Mouse (Mus musculus) hindbrain, embryonic 15.5 days (tissue): ENCODE data around the gene Nsun4. TPM values are rescaled to one million over a fixed set of nuclear protein-coding genes. Genes with fewer than 3 reads are reported as not detected.

Experiments used
- ATAC-seq: fragments of 200-750 bp; cut with Nextera tagmentation; 2 replicates; pipeline ENCODE4 v1.8.0; 2017; ENCODE audit warnings: low read depth, moderate number of reproducible peaks, moderate TSS enrichment; ENCODE audit not compliant: low FRiP score
- H3K27ac ChIP-seq: fragments of 300-500 bp; sonication (generic); replicated peaks from 2 replicates; pipeline ENCODE4 v1.5.1; 2015; ENCODE audit warnings: mild to moderate bottlenecking, inconsistent platforms
- H3K27me3 ChIP-seq: fragments of 300-500 bp; sonication (generic); 2 replicates; pipeline ENCODE4 v1.6.1; 2015; ENCODE audit warnings: control low read depth, inconsistent platforms
- H3K36me3 ChIP-seq: fragments of 300-500 bp; sonication (generic); 2 replicates; pipeline ENCODE4 v1.6.1; 2015; ENCODE audit warnings: control low read depth, inconsistent platforms
- H3K4me1 ChIP-seq: fragments of 300-500 bp; sonication (generic); replicated peaks from 2 replicates; pipeline ENCODE4 v1.6.1; 2015; ENCODE audit warnings: control low read depth, inconsistent platforms
- H3K4me2 ChIP-seq: fragments of 300-500 bp; sonication (generic); 2 replicates; pipeline ENCODE4 v1.6.1; 2015; ENCODE audit warnings: moderate library complexity, mild to moderate bottlenecking, inconsistent platforms
- H3K4me3 ChIP-seq: fragments of 300-500 bp; sonication (generic); 2 replicates; pipeline ENCODE4 v1.5.1; 2015; ENCODE audit warnings: mild to moderate bottlenecking, inconsistent platforms
- H3K9ac ChIP-seq: fragments of 300-500 bp; sonication (generic); 2 replicates; pipeline ENCODE4 v1.6.1; 2015; ENCODE audit warnings: inconsistent platforms
- H3K9me3 ChIP-seq: fragments of 300-500 bp; sonication (generic); 2 replicates; pipeline ENCODE4 v1.6.1; 2016; ENCODE audit warnings: control low read depth, inconsistent platforms
- WGBS: fragments of 180-500 bp; shearing (Covaris S2); methylation state at CpG from one replicate; pipeline ENCODE4 v1.1.7; 2015; 5-methylcytosine and 5-hydroxymethylcytosine counted together
- polyA plus RNA-seq: library from polyadenylated mRNA; unstranded; fragments of >200 nt; fragmentation: Nextera tagmentation; extraction: Ambion mirVana; gene quantifications from 2 replicates; pipeline ENCODE4 v1.2.1, GENCODE M21; 2015

Nsun4 gene
- polyA plus RNA-seq, 1 experiment from 2014 or later, result 12.3 TPM

DNA sequence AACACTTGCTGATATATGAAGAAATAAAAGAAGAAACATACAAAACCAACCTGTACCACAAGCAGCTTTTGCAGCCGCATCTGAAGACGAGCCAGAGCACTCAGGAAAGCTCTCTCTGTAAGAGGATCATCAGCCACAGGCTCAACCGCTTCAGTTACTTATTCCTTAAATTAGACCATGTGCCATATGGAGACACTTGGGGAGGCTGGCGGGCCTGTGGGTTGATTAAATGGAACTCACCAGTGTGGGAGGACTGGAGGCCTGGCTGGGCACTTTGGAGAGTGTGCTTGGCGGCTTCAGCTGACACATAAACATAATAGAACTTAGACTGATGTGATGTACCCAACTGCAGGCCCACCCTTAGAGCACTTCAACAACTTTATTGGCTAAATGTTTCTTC, 20.3 kb downstream of the Nsun4 start:
- Histone ChIP-seq H3K9me3 (no peaks in the 10 kb centered on the region), H3K9ac (no peak overlapping the region), H3K27me3 (no peaks in the 10 kb centered on the region), H3K4me2 (no peak overlapping the region), H3K27ac (no peak overlapping the region), H3K4me3 (no peak overlapping the region), H3K4me1 (no peaks in the 10 kb centered on the region), H3K36me3 (peaks cover 17% of the 10 kb centered on the region; the same call in 1 of the 2 replicates)
- WGBS, result 87% methylated on average over 5 of the region's 5 CpGs
- no peak for ATAC-seq

DNA sequence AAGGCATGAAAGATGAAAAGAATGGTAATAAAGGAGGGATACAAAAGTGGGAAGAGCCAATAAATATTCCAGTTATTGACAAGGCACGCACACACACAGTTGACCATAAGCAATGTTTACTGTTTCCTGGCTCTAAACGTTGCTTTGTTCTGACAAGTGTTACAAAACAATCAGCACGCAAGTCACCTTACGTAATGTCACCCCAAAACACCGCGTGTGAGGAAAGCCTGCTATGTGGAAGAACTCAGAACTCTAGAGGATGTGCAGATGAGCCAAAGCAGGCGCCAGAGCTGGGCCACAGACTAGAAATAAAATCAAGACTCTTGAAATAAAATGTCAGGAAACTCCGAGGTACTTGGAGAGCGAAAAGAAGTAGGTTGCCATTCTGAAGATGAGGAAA, 20.8 kb downstream of the Nsun4 start:
- 94% methylated on average over 9 of the region's 9 CpGs for WGBS
- Histone ChIP-seq H3K4me3 (no peak overlapping the region), H3K9ac (no peak overlapping the region), H3K9me3 (no peaks in the 10 kb centered on the region), H3K36me3 (peaks cover 17% of the 10 kb centered on the region; the same call in 1 of the 2 replicates), H3K27me3 (no peaks in the 10 kb centered on the region), H3K4me2 (no peak overlapping the region), H3K27ac (no peak overlapping the region), H3K4me1 (no peaks in the 10 kb centered on the region)
- no peak for ATAC-seq

DNA sequence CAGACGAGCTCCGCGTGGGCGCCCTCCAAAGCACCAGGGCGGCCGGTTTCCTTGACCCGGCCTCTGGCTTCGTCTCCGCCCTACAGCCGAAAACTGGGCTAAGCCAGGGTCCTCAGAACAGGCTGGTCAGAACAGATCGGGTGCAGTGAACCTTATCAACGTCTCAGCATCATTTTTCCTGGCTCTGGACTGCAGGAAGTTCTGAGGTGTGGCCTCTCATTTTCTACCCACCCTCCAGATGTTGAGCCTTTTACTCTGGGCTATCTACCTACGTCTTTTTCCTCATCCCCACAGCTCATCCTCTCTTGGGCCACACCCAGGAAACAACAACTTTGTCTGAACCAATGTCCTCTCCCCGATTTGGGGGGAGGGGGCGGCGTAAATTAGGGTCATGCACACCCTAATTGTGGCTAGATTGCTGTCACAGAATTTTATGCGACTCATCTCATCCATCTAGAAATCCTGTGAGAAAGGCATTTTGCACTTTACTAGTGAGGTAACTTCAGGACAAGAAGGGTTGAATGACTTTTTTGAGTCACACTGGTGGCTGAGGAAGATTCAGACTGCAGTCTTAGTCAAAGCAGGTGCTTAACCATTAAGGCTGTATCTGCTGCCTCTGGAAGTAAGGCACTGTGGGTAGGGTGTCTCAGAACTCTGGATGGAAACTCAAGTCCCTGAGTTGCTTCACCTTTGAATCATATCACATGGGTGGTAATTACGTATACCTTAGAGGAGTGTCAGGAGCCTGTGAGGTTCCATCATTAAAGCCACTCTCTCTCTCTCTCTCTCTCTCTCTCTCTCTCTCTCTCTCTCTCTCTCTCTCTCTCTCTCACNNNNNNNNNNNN, 35.6 kb downstream of the Nsun4 start, which contains the start of gene Faah:
TSS of gene Faah (minus strand) at position 25 of the 845 bp plus-strand sequence.
- no peaks in the 10 kb centered on the region for H3K9me3 ChIP-seq
- WGBS, result 10% methylated on average over 17 of the region's 18 CpGs
- H3K36me3 ChIP-seq, result no peaks in the 10 kb centered on the region
- H3K4me2 ChIP-seq, result peak within 1 kb of the TSS; percentile 71
- H3K9ac ChIP-seq, result peak within 1 kb of the TSS; percentile 59
- peaks cover 15% of the 10 kb centered on the region for H3K4me1 ChIP-seq
- peak; percentile 80 for ATAC-seq
- peak within 1 kb of the TSS; percentile 54 for H3K4me3 ChIP-seq
- H3K27ac ChIP-seq, result peak within 1 kb of the TSS; percentile 70
- H3K27me3 ChIP-seq, result peaks cover 36% of the 10 kb centered on the region

DNA sequence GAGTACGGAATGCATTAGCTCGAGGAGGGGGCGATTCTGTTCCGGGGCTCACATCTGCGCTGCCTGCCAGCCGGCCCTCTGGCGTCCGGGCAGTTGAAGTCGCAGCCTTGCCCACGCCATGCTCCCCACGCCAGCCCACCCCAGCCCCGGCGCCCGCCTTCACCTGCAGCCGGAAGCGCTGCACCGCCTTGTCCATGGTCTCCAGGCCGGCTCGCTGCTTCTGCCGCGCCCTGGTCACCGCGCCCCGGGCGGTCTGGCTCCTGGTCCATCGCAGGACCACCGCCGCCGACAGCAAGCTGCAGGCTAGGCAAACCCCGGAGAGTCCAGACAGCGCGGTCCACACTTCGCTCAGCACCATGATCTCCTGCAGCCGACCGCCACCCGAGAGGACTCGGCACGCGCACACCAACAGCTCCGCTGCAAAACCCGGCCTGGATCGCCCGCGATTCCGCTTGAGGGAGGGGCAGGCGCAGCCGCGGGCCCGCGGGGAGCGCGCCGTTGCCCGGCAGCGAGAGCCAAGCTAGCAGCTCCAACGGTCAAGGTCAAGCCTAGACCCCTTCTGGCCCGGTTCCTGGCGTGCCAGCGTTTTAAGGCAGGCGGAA, 36.3 kb downstream of the Nsun4 start:
- peaks cover 36% of the 10 kb centered on the region for H3K27me3 ChIP-seq

DNA sequence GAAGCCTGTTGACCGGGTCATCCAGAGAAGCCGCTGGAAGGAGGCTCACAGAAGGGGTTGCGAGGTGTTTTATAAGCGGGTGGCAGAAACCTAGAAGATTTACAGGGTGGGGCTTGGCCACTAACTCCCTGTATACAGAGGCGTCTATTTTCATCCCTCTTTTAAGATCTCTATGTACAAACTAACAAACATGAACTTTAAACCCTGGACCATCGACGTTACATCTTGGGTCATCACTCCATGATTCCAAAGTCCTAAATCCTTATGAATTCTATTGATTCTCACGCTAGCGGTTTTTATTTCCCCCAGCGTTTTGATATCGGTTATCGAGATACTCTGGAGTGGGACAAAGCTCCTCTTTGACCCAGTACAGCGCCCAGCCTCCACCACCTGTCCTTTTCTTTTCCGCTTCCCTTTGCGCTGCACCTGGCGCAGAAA, 36.8 kb downstream of the Nsun4 start:
- H3K27ac ChIP-seq, result peak overlapping the region; percentile 70; the same call in 1 of the 2 replicates
- peak overlapping the region; percentile 59 for H3K9ac ChIP-seq
- no peaks in the 10 kb centered on the region for H3K9me3 ChIP-seq
- H3K36me3 ChIP-seq, result no peaks in the 10 kb centered on the region
- H3K4me2 ChIP-seq, result peak overlapping the region; percentile 71
- H3K4me1 ChIP-seq, result peaks cover 15% of the 10 kb centered on the region
- H3K27me3 ChIP-seq, result peaks cover 36% of the 10 kb centered on the region
- 11% methylated on average over 16 of the region's 16 CpGs for WGBS
- no peak; the same call in 1 of the 2 replicates for ATAC-seq
- peak overlapping the region; percentile 54 for H3K4me3 ChIP-seq

More for the DNA sequence above, 36.3 kb downstream of the Nsun4 start:
- Histone ChIP-seq H3K4me3 (peak overlapping the region; percentile 54), H3K4me2 (peak overlapping the region; percentile 71), H3K4me1 (peaks cover 15% of the 10 kb centered on the region), H3K27ac (peak overlapping the region; percentile 70), H3K9me3 (no peaks in the 10 kb centered on the region), H3K9ac (peak overlapping the region; percentile 59), H3K36me3 (no peaks in the 10 kb centered on the region)
- ATAC-seq, result peak; percentile 91
- WGBS, result under 1% methylated on average over 60 of the region's 60 CpGs

DNA sequence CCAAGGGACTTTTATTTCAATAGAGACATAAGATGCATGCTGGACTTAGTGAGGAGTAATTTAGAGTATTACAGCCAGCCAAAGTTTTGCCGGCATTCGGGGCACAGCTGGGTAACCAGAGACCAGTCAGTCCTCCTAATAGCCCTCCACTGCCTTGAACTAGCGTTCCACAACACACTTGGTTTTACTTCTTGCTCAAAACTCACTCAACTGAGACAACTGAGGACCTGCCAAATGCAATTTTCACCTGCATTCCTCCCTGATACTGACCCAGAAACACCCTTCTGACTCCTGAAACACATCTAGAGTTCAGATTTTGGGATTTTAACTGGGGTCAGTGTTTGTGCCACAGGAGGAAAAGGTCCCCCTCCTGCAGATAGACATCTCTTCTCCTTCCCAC, 37.3 kb downstream of the Nsun4 start:
- Histone ChIP-seq H3K9ac (peak overlapping the region; percentile 59), H3K4me3 (peak overlapping the region; percentile 54), H3K9me3 (no peaks in the 10 kb centered on the region), H3K27me3 (peaks cover 36% of the 10 kb centered on the region), H3K4me1 (peaks cover 15% of the 10 kb centered on the region), H3K36me3 (no peaks in the 10 kb centered on the region), H3K4me2 (peak overlapping the region; percentile 71), H3K27ac (no peak overlapping the region)
- no peak for ATAC-seq
- WGBS, result 69% methylated on average over 3 of the region's 3 CpGs

DNA sequence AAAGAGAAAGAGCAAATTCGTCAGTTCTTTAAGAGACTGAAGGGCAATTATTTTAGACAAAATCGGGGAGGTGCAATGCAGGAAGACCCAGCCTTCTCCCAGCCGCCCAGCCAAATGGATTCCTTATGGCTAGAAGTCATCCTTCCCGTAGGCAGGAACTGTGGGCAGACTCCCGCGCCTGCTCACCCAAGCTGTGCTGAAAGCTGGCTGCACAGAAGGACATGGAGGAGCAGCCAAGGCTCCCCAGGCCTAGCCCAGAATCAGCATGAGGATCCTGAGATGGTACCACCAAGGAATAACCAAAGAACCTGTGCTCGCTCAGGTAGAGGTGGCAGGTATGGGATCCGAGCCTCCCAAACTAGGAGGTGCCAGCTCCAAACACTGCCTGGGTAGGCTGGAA, 37.7 kb downstream of the Nsun4 start:
- H3K4me2 ChIP-seq, result peak overlapping the region; percentile 71

DNA sequence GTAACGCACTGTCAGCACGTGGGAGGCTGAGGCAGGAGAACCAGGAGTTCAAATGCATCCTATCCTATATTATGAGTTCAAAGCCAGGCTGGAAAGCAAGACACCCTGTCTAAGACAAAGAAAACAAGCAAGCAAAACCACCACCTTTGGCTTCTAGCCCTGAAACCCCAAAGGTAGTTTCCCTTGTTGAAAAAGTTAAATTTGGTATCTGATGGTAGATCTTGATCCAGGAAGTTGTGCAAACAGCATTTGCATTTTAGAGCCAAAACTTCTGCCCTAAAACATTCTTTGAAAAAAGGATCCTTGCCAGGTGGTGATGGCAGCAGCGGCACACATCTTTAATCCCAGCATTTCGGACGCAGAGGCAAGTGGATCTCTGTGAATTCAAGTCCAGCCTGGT, 38.2 kb downstream of the Nsun4 start:
- no peak for ATAC-seq
- Histone ChIP-seq H3K27me3 (peaks cover 36% of the 10 kb centered on the region), H3K9ac (no peak overlapping the region), H3K4me3 (no peak overlapping the region), H3K4me1 (peaks cover 15% of the 10 kb centered on the region), H3K4me2 (no peak overlapping the region), H3K27ac (no peak overlapping the region), H3K36me3 (no peaks in the 10 kb centered on the region), H3K9me3 (no peaks in the 10 kb centered on the region)
- 90% methylated on average over 5 of the region's 5 CpGs for WGBS

More for the DNA sequence above, 37.7 kb downstream of the Nsun4 start:
- WGBS, result 68% methylated on average over 8 of the region's 8 CpGs
- no peaks in the 10 kb centered on the region for H3K9me3 ChIP-seq
- peak overlapping the region; percentile 54 for H3K4me3 ChIP-seq
- peaks cover 36% of the 10 kb centered on the region for H3K27me3 ChIP-seq
- H3K36me3 ChIP-seq, result no peaks in the 10 kb centered on the region
- no peak for ATAC-seq
- no peak overlapping the region for H3K9ac ChIP-seq
- peaks cover 15% of the 10 kb centered on the region for H3K4me1 ChIP-seq
- no peak overlapping the region for H3K27ac ChIP-seq

DNA sequence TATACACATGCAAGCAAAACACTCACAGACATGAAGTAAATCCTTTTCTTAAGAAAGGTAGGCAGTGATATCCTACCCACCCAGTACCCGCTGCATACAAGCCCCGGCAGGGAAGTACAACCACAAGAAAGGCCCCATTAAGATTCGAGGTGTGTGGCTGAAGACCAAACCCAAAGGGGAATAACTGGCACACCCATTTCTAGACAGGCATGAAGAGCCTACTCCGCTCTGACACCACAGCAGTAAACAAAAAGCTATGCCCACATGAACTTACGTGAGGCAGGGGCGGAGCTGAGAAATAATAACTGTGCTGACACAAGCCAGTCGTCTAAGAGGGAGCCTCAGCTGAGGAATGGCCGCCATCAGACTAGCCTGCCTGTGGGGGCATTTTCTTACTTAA, 43.5 kb downstream of the Nsun4 start:
- Histone ChIP-seq H3K4me2 (no peak overlapping the region), H3K27me3 (peaks cover 9% of the 10 kb centered on the region)
- WGBS, result 82% methylated on average over 8 of the region's 8 CpGs

DNA sequence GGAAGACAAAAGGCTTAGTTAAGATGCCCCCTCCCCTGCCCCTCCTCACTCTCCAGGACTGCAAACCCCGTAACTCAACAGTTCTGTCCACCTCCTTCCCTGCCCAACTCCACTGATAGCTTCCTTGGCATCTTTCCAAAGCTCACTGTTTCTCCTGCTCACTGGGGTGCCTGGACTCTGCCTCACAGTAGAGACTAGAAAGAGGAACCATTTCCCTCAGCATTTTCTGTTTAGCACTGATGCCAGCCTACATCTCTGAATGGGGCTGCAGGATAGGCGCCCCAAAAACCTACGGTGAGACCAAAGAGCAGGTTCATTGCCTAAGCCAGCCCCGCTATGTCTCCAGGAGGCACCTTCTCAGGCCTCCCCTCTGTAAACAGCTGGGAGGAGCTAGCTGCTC, 52.5 kb downstream of the Nsun4 start:
- ATAC-seq, result no peak
- 0 out of 2 replicates have a peak, but pooled peaks cover 5% of the 10 kb centered on the region for H3K36me3 ChIP-seq
- H3K9ac ChIP-seq, result no peak overlapping the region
- no peak overlapping the region for H3K4me3 ChIP-seq
- H3K27ac ChIP-seq, result no peak overlapping the region
- no peaks in the 10 kb centered on the region for H3K4me1 ChIP-seq
- peaks cover 8% of the 10 kb centered on the region; the same call in 1 of the 2 replicates for H3K27me3 ChIP-seq
- H3K9me3 ChIP-seq, result no peaks in the 10 kb centered on the region
- no peak overlapping the region for H3K4me2 ChIP-seq
- 69% methylated on average over 4 of the region's 4 CpGs for WGBS

More for the DNA sequence above, 43.5 kb downstream of the Nsun4 start:
- Histone ChIP-seq H3K4me1 (no peaks in the 10 kb centered on the region), H3K9me3 (no peaks in the 10 kb centered on the region), H3K4me3 (no peak overlapping the region), H3K27ac (no peak overlapping the region), H3K36me3 (no peaks in the 10 kb centered on the region), H3K9ac (no peak overlapping the region)
- no peak for ATAC-seq

DNA sequence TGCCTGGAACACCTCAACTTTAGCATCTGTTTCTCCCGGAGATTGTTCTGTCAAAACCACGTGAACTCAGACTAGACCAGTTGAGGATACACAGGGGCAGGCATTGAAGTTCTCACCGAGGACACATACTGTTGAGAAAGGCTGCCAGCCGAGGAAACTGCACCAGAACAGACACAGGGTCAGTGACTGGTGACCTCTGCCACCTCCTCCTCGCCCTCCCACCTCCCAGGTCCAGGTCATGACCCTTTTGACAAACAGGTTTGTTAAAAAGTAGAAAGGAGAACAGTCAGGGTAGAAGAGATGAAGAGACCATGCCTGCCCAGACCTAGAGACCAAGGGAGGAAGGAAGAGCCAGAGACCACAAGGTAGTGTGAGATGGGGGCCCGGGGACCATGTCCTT, 53.0 kb downstream of the Nsun4 start:
- H3K4me2 ChIP-seq, result no peak overlapping the region
- H3K27me3 ChIP-seq, result peaks cover 8% of the 10 kb centered on the region; the same call in 1 of the 2 replicates
- WGBS, result 47% methylated on average over 6 of the region's 6 CpGs
- no peak overlapping the region for H3K9ac ChIP-seq
- H3K36me3 ChIP-seq, result 0 out of 2 replicates have a peak, but pooled peaks cover 5% of the 10 kb centered on the region
- no peak for ATAC-seq
- no peak overlapping the region for H3K27ac ChIP-seq
- no peaks in the 10 kb centered on the region for H3K9me3 ChIP-seq
- H3K4me3 ChIP-seq, result no peak overlapping the region
- no peaks in the 10 kb centered on the region for H3K4me1 ChIP-seq

DNA sequence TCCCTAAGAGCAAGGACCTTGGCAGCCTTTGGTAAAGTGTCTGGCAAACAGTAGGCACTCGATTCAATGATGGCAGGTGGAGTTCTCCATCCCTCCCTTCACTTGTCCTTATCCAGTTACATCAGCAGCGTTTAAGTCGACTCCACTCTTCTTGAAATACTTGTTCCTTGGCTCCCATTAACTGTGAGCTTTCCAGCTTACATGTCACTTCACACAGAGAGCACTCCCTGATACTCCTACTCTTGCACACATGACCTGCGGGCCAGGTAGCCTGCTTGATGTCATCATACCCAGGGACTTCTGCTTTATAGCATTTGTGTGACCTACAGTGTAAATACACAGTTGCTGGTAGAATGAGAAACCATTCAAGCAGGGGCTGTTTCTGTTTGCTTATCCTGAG, 56.9 kb downstream of the Nsun4 start:
- no peak overlapping the region for H3K27ac ChIP-seq
- ATAC-seq, result no peak
- peaks cover 8% of the 10 kb centered on the region; the same call in 1 of the 2 replicates for H3K27me3 ChIP-seq
- H3K9ac ChIP-seq, result no peak overlapping the region
- 80% methylated on average over 4 of the region's 4 CpGs for WGBS
- no peaks in the 10 kb centered on the region for H3K9me3 ChIP-seq
- H3K4me2 ChIP-seq, result no peak overlapping the region
- 0 out of 2 replicates have a peak, but pooled peaks cover 5% of the 10 kb centered on the region for H3K36me3 ChIP-seq
- no peak overlapping the region for H3K4me3 ChIP-seq
- no peaks in the 10 kb centered on the region for H3K4me1 ChIP-seq
